Mouse (Mus musculus): ENCODE results near the gene Sphk1.

Sphk1 gene

DNA sequence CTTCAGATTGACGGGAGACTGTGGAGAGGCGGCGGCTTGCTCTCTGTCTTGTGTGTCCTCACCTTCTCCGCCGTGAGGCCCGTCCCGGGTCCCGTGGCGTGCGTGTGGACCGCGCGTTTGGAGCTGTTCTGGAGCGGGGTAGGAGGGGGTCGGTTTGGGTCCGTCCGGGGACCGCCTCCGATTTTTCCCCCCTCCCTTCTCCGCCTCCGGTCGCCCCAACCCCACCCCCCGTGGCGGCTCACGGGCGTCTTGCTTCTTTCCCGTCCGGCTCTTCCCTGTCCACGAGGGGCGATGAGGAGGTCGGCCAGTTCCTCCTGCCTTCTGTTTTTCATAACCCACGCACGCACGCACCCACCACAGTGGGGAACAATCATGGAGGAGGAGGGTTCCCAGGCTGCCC lies 32.1 kb upstream of the Sphk1 start:
- ChIA-PET POLR2A (interaction anchor here in 3 of 4 experiments (0.5 to 1.9 kb wide), 9 partner anchors 28 to 590 kb away, joined by 3 to 8 read pairs (median 4); no protein-coding TSS in a partner anchor), CTCF (interaction anchor here (0.6 to 1.6 kb wide), 7 partner anchors 36 to 1013 kb away, joined by 3 to 15 read pairs (median 5); no protein-coding TSS in a partner anchor)

DNA sequence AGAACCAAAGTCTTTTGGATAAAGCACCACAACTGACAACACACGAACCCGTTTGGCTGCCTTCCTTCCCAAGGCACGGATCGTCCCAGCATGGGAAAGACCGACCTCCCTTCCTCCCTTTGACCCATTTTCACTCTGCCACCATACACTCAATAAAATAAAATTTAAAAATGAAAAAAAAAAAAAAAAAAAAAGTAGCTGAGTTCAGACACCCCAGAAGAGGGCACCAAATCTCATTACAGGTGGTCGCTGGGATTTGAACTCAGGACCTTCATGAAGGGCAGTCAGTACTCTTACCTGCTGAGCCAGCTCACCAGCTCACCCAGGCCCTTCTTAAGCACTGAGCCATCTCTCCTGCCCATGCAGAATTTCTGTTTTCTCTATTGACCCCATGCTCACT lies 31.7 kb upstream of the Sphk1 start:
- POLR2A ChIA-PET = interaction anchor here (0.5 to 1.0 kb wide), 14 partner anchors 12 to 589 kb away, joined by 3 to 8 read pairs (median 3); no protein-coding TSS in a partner anchor
- CTCF ChIA-PET = interaction anchor here (0.6 to 1.6 kb wide), 17 partner anchors 8 to 501 kb away, joined by 3 to 15 read pairs (median 5); no protein-coding TSS in a partner anchor

DNA sequence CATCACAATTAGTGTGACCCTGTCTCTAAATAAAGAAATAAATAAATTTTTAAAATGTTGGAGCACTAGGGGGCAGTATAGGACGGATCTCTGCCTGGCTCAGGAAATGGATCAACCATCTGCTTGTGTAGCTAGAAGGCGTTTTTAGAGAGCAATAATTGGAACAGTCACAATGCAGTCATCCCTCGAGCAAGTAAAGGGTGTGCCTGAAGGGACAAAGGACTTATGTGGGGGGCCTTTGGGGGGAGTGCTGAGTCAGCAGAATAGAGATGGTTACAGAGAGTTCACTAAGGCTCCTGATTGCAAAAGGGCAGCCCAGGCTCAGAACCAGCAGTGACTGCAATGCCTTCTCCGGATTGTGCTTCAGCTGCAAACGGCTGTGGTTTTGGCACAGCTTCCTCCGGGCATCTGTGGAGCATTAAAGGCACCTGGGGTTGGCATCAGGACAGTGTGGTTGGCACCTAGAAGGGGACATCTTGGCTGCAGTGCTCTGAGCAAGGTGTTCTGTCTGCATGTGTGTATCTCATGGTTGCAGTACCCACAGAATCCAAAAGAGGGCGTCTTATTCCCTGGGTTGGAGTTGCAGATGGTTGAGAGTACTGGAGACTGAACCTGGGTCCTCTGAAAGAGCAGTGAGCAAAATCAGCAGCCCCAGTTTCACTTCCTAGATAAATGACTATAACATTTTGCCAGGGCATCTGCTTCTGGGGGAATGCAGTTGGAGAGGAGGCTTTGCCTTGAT lies 29.5 kb upstream of the Sphk1 start:
- CTCF ChIA-PET = interaction anchor here (0.6 to 2.7 kb wide), 38 partner anchors 7 to 404 kb away, joined by 3 to 17 read pairs (median 4); partner anchors contain the start of genes Exoc7 (in 1 of the 4) and Prpsap1 (in 1 of the 4)
- POLR2A ChIA-PET = interaction anchor here in 2 of 4 experiments (0.6 to 1.6 kb wide), 7 partner anchors 12 to 1439 kb away, joined by 3 to 7 read pairs (median 4); partner anchors contain the start of gene Aanat (in 1 of the 2)

DNA sequence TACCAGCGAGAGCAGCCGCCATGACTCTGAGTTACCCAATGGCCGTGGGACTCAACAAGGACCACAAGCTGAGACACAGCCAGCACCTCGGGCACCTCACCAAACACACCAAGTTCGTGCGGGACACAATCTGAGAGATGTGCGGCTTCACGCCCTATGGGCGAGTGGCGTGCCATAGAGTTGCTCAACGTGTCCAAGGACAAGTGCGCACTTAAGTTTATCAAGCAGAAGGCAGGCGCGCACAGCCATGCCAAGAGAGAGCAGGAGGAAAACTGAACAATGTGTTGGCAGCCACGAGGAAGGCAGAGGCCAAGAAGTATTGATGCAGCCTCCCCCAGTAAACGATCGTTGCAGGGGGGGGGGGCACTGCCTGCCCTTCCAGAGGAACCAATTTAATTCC lies 26.2 kb upstream of the Sphk1 start:
- POLR2A ChIA-PET = interaction anchor here in 3 of 4 experiments (0.5 to 1.4 kb wide), 5 partner anchors 11 to 366 kb away, joined by 3 to 5 read pairs (median 3); partner anchors contain the start of genes Prpsap1 (in 2 of the 3) and Mrpl38 (in 1 of the 3)
- CTCF ChIA-PET = interaction anchor here (0.7 to 1.7 kb wide), 6 partner anchors 9 to 83 kb away, joined by 3 to 5 read pairs (median 4); partner anchors contain the start of gene Prpsap1 (in 3 of the 4)

DNA sequence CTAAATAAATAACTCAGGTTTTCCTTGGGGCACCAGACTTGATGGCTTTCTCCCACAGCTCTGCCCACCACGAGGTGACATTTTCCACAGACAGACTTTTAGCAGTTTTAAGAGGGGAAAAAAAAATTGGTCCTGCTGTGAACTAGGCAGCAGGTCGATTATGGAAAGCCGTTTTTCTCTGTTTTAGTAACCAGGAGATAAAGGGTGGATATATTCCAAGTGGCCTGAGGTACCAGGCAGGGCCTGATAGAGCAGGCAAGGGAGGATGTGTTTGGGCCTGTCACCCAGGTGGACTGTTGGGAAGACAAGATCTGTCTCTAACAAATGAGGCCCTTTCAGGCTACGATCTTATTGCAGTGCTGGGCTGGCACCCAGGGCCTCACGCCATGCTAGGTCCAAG lies 25.2 kb upstream of the Sphk1 start:
- POLR2A ChIA-PET = no interaction called here
- CTCF ChIA-PET = interaction anchor here in 1 of 4 experiments (0.6 kb wide), 1 partner anchor 135 kb away, joined by 5 read pairs; no protein-coding TSS in a partner anchor

DNA sequence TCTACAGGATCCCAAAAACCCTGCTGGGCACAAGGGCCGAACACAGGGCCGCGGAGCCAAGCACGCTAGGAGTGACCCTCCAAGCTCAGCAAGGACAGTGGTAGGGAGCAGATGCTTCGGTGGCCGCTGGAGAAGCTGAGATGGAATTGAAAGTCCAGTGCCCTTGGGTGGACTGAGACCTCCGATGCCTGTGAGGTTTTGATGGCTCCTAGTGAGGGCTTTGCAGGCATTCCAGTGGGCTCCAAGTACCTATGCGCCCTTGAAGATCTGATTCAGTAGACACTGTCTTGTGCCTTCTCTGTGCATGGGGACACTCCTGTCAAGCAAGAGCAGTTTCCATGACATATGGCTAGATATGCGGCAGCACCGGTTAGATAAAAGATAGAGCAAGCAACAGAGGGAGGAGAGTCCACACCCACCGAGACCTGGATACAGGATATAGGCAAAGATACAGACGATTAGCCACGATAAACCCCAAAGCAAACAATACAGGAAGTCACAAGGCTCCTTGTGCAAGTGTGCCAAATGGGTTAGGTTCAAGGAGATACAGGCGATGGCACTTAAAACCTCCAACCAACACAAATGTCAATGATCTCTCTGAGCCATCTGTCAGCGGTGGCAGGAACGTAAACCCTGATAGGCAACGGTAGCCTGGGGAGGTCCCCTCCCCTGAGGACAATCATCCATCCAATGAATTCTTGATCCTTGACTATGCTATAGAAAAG lies 24.4 kb upstream of the Sphk1 start:
- ChIA-PET CTCF (interaction anchor here in 1 of 4 experiments (0.6 kb wide), 1 partner anchor 134 kb away, joined by 5 read pairs; no protein-coding TSS in a partner anchor), POLR2A (no interaction called here)

DNA sequence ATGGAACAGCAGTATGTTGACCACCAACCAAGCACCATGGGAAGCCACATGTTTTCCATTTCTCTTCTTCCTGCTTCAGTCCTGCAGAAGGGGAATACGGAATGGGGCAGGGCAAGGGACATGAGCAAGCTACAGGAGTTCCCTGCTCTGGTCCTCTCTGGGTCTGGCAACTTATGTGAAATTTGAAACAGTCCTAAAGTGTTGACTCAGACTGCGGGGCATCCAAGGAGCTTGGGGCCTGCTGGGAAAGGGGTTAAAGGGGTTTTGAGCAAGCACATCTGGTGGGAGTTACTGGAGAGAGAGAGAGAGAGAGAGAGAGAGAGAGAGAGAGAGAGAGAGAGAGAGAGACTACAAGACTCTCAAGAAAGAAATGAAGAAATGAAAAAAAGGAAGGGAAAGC lies 22.0 kb upstream of the Sphk1 start:
- CTCF ChIA-PET = interaction anchor here in 2 of 4 experiments (0.6 to 1.8 kb wide), 3 partner anchors 15 to 294 kb away, joined by 3 to 6 read pairs (median 4); partner anchors contain the start of gene Prpsap1 (in 1 of the 2)
- POLR2A ChIA-PET = interaction anchor here in 3 of 4 experiments (0.6 to 1.0 kb wide), 6 partner anchors 23 to 902 kb away, joined by 3 to 5 read pairs (median 3); no protein-coding TSS in a partner anchor

DNA sequence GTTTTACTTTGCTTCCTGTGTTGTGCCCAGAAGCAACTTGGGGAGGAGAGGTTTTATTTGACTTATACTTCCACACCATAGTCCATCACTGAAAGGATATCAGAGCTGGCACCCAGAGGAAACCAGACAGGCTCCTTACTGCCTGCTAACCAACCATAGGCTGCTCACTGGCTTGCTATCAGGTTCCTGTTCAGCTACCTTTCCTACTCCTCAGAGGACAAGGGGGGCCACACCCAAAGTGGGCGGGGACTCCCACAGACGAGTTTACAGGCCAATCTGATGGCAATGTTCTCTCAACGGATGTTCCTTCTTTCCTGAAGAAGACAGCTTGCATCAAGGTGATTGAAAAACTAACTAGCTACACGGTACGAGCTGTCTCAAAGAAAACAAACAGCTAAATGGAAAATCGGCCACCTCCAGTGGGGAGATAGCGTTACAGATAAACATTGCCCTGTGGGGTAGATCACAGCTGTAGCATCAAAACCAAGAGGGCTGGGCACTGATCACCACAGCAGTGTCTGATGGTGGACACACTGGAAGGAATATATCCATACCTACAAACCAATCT lies 19.3 kb upstream of the Sphk1 start:
- ChIA-PET POLR2A (interaction anchor here in 2 of 4 experiments (0.5 to 1.1 kb wide), 3 partner anchors 12 to 487 kb away, joined by 3 to 4 read pairs (median 4); no protein-coding TSS in a partner anchor), CTCF (interaction anchor here in 3 of 4 experiments (0.9 to 1.5 kb wide), 4 partner anchors 10 to 117 kb away, joined by 3 to 5 read pairs (median 4); no protein-coding TSS in a partner anchor)

DNA sequence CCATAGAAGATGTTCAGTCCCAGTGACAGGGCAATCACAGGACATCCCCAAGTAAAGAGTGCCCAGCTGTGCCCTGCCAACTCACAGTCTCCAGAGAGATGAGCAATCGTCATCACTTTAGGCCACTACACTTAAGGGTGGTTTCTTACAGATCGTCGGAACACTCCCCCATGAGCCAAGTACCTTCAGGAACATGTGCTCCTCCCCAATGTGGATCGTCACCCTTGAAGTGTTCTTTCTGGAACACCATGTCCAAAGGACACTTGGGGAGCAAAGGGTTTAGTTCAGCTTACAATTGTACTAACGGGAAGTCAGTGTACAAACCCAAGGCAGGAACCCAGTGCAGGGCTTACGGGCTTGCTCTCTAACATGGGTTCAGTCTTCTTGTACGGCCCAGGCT lies 18.6 kb upstream of the Sphk1 start:
- POLR2A ChIA-PET = interaction anchor here in 2 of 4 experiments (0.6 to 1.1 kb wide), 2 partner anchors 19 to 211 kb away, joined by 3 read pairs; partner anchors contain the start of gene Sphk1 (in 1 of the 2)

DNA sequence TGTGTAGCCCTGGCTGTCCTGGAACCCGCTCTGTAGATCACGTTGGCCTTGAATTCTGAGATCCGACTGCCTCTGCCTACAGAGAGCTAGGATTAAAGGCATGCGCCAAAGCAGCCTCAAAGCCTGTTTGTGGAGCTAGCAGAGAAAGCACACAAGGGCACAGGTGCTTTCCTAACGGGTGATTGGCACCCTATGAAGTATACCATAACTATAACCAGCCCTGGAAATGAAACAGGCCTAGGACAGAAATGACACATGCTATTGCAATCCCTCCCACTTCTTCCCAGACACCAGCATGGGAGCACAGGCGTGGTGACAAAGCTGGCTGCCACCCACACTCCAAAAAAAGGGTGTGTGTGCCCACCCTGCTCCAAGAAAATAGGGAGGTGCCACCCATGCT lies 17.7 kb upstream of the Sphk1 start:
- CTCF ChIA-PET = interaction anchor here in 2 of 4 experiments (0.8 to 1.6 kb wide), 7 partner anchors 12 to 30 kb away, joined by 3 to 5 read pairs (median 4); partner anchors contain the start of gene Prpsap1 (in 1 of the 2)
- POLR2A ChIA-PET = interaction anchor here in 2 of 4 experiments (0.6 to 1.5 kb wide), 4 partner anchors 10 to 210 kb away, joined by 3 to 5 read pairs (median 3); partner anchors contain the start of gene Sphk1 (in 1 of the 2)

More for the DNA sequence above, 18.6 kb upstream of the Sphk1 start:
- CTCF ChIA-PET = interaction anchor here in 2 of 4 experiments (1.3 to 1.6 kb wide), 3 partner anchors 11 to 117 kb away, joined by 4 to 5 read pairs (median 5); no protein-coding TSS in a partner anchor

DNA sequence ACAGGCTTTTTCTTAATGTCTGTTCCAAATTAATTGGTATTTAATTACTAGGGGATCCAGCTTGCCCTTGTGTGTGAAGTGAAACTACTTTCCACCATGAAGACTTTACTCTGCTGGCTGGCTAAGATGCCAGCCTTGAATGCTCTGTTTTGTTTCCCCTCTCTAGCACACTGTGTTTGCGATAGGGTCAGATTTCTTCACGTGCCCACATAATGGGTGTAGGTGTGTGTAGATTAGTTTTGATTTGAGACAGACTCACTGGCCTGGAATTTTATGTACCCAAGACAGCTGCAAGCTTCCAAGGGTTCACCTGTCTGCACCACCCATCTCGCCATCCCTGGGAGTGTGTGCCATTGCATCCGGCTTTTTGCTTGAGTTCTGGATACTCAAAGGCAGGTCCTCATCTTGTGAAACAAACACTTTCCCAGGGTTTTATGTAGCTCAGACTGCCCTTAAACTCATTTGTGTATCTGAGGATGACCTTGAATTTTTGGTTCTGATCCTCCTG lies 17.1 kb upstream of the Sphk1 start:
- POLR2A ChIA-PET = interaction anchor here in 1 of 4 experiments (1.1 to 1.5 kb wide), 3 partner anchors 9 to 20 kb away, joined by 3 to 5 read pairs (median 3); partner anchors contain the start of gene Sphk1
- CTCF ChIA-PET = interaction anchor here in 2 of 4 experiments (0.8 to 1.6 kb wide), 9 partner anchors 13 to 79 kb away, joined by 3 to 5 read pairs (median 4); partner anchors contain the start of gene Prpsap1 (in 1 of the 2)

DNA sequence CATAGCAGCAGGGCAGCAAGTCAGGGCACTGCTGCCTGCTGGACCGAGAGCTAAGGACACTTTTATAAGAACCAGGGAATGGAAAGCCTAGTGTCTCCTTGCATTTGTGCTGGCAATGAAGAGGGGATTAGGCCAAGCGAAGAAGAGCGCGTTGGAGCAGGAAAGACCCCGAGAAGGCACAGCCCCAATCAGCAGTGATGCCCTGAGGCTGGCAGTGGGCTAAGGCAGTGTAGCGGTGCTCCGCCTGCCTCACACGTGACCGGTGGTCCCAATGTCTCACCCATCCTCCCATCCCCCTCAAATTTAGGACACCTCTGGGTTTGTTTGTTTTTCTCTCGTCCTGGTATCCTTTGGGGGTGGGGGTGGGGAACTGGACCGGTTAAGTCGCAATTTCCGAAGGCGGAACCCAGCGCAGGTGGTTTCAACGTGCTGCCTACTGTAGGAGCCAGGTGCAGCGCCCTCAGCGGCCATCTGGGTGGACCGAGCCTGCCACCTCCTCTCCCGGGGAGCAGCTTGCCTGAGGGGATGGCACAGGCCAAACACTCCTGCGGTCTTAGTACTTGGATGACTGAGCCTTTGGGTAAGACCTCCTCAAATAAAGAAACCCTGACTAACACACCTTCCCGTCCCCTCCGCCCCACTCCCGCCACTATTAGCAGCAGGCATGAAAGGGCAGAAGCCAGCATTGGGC lies 15.2 kb upstream of the Sphk1 start:
- ChIA-PET POLR2A (interaction anchor here in 3 of 4 experiments (0.6 to 2.6 kb wide), 10 partner anchors 12 to 566 kb away, joined by 3 to 8 read pairs (median 3); partner anchors contain the start of gene Aanat (in 1 of the 3)), CTCF (interaction anchor here (0.5 to 1.8 kb wide), 12 partner anchors 17 to 1214 kb away, joined by 3 to 7 read pairs (median 4); partner anchors contain the start of genes Jmjd6 (in 1 of the 4) and Mettl23 (in 1 of the 4))

DNA sequence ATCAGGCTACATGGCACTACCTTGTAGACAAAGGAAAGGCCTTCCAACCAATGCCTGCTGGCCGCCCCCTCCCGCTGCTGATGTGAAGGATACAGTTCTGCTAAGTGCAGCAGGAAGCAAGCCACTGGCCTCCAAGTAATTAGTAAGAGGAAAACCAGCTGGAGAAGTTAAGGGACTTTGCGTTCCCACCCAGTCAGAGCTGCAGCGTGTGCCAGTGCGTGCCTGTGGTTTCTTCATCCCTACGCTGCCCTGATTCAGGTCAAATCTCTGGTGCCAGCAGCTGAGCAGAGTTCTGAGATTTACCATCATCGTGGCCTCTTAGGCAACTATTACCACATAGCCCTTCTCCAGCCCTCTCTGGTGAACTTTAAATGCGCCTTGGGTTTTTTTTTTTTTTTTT lies 12.2 kb upstream of the Sphk1 start:
- CTCF ChIA-PET = interaction anchor here in 1 of 4 experiments (1.1 kb wide), 1 partner anchor 68 kb away, joined by 3 read pairs; the partner anchor contains the start of gene Aanat
- POLR2A ChIA-PET = interaction anchor here in 1 of 4 experiments (0.7 to 1.1 kb wide), 2 partner anchors 38 to 74 kb away, joined by 3 read pairs; no protein-coding TSS in a partner anchor

DNA sequence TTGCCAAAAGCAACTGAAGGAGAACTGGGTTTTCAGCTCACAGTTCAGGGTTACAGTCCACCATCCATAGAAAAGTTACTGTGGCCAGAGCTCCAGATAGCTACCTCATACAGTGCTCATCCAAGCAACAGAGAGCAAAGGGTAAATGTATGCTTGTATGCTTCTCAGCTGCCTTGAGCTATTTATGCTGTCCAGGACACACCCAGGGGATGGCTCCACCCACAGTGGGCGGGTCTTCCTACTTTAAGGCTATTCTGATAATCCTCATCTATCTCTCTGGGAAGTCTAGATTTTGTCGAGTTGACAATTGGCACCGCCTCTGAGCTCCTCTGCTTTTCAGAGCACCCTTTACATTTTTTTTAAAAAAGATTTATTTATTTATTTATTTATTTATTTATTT lies 9.6 kb upstream of the Sphk1 start:
- CTCF ChIA-PET = interaction anchor here in 3 of 4 experiments (0.6 to 1.1 kb wide), 5 partner anchors 10 to 108 kb away, joined by 3 read pairs; no protein-coding TSS in a partner anchor
- POLR2A ChIA-PET = interaction anchor here in 3 of 4 experiments (0.5 to 1.2 kb wide), 7 partner anchors 9 to 196 kb away, joined by 3 to 5 read pairs (median 4); partner anchors contain the start of gene Sphk1 (in 1 of the 3)

DNA sequence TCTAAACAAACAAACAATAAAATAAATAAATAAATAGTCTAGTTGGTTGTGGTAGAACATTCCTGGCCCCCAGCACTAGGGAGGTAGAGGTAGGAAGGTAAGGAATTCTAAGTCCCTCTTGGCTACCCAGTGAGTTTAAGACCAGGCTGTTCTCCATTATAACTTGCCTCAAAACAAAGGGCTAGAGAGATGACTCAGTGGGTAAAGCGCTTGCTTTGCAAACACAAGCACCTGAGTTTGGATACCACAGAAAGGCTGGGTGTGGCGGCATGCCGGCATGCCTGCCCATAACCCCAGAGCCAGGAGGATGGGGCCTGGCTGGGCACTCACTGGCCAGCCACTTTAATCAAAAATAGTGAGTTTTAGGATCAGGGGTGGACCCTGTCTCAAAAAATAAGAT lies 8.7 kb upstream of the Sphk1 start:
- POLR2A ChIA-PET = interaction anchor here in 2 of 4 experiments (1.0 kb wide), 2 partner anchors 9 to 10 kb away, joined by 3 read pairs; no protein-coding TSS in a partner anchor
- CTCF ChIA-PET = interaction anchor here in 1 of 4 experiments (0.9 kb wide), 1 partner anchor 71 kb away, joined by 5 read pairs; no protein-coding TSS in a partner anchor
